Mouse (Mus musculus) fibroblast of lung, adult 2 months (primary cell): ENCODE data around the gene Deup1.
A peak's percentile ranks its signal among the peaks of the same experiment; 100 is the strongest.

ENCODE experiments used
- DNase-seq: peaks from one replicate; pipeline ENCODE4 v3.0.0-alpha.2; 2011; ENCODE audit warnings: low read depth

Gene Deup1

GRCm38 (mm10) chr9:15531204-15531603 is 96.5 kb downstream of the Deup1 start:
- no peak for DNase-seq

- DNase-seq: no peak
Measured at GRCm38 (mm10) chr9:15529965-15530320, 97.8 kb downstream of the Deup1 start.

- DNase-seq: no peak
Measured at GRCm38 (mm10) chr9:15529275-15529964, 98.3 kb downstream of the Deup1 start.

- DNase-seq: no peak
Measured at GRCm38 (mm10) chr9:15528368-15528767, 99.4 kb downstream of the Deup1 start.

- DNase-seq: no peak
Measured at GRCm38 (mm10) chr9:15527846-15528245, 99.9 kb downstream of the Deup1 start.

GRCm38 (mm10) chr9:15526539-15526938 is 101.2 kb downstream of the Deup1 start:
- DNase-seq: no peak

- no peak for DNase-seq
Measured at GRCm38 (mm10) chr9:15525246-15525645, 102.5 kb downstream of the Deup1 start.

- DNase-seq: no peak
Measured at GRCm38 (mm10) chr9:15523646-15524045, 104.1 kb downstream of the Deup1 start.

GRCm38 (mm10) chr9:15522887-15523286 is 104.8 kb downstream of the Deup1 start:
- DNase-seq: no peak

- DNase-seq: no peak
Measured at GRCm38 (mm10) chr9:15522348-15522747, 105.4 kb downstream of the Deup1 start.

- peak; percentile 51 for DNase-seq
Measured at GRCm38 (mm10) chr9:15517979-15518378, 109.8 kb downstream of the Deup1 start.

- DNase-seq: no peak
Measured at GRCm38 (mm10) chr9:15516007-15516406, 111.7 kb downstream of the Deup1 start.

- no peak for DNase-seq
Measured at GRCm38 (mm10) chr9:15512918-15513317, 114.8 kb downstream of the Deup1 start.

GRCm38 (mm10) chr9:15510557-15511310 is 117.0 kb downstream of the Deup1 start:
- no peak for DNase-seq
